10 mouse cellular contexts compared by ENCODE assay signal in genomic region chrX:73474340-73475165, GRCm38 (mm10). TPM values are rescaled to one million over a fixed set of nuclear protein-coding genes. Genes with fewer than 3 reads are reported as not detected.
DNase-seq lines count a peak whose midpoint lies in the region; ATAC-seq and TF ChIP-seq lines count a peak whose summit lies in the region.
"Had no signal": no experiment of that assay in that cellular context is flagged by ENCODE, and none has a peak within 500 bp of the region (broad histone marks: within the 10 kb centered on the region; RNA-seq: fewer than 3 reads in every experiment).

No protein-coding gene starts in this region.

- intact Hi-C loops in gastrocnemius, adult 2 months (cut with DNase I): no loop called here
- intact Hi-C loops in left cerebral cortex, postnatal 4 days (cut with DNase I): no loop called here

- H3K27me3 ChIP-seq in intestine, embryonic 15.5 days (replicated peaks): no peaks in the 10 kb centered on the region
- no peaks in the 10 kb centered on the region for H3K27me3 ChIP-seq in stomach, embryonic 14.5 days (ENCODE audit: control insufficient read depth, insufficient read depth, low read length)

- 48% methylated on average over 12 of the region's 12 CpGs for WGBS in intestine, embryonic 15.5 days
- 38% methylated on average over 12 of the region's 12 CpGs for WGBS in stomach, embryonic 14.5 days

- no peak for DNase-seq in gastrocnemius, adult 2 months
- DNase-seq in gastrocnemius, adult 8-10 months (ENCODE audit: low spot score in 2 of 2): no peak
- peak; percentile 21 for DNase-seq in left cerebral cortex, postnatal 4 days
- DNase-seq in left cerebral cortex, adult 18-20 months (ENCODE audit: low spot score in 2 of 2): no peak
- no peak for DNase-seq in adrenal gland, adult (ENCODE audit: inconsistent age in 2 of 2, low spot score in 1 of 2)
- DNase-seq in layer of hippocampus, postnatal 14 days (ENCODE audit: low spot score in 2 of 2): no peak

- H3K4me2 ChIP-seq in intestine, embryonic 15.5 days (replicated peaks): no peak overlapping the region
- H3K4me2 ChIP-seq in stomach, embryonic 14.5 days (replicated peaks; ENCODE audit: low read depth, low read length): no peak overlapping the region

- ATAC-seq in intestine, embryonic 15.5 days: peak; percentile 58
- ATAC-seq in stomach, embryonic 14.5 days (ENCODE audit: insufficient number of reproducible peaks, insufficient read depth, low FRiP score, low read depth): peak; percentile 57; the same call in 1 of the 2 replicates
- ATAC-seq: inflammation-experienced regulatory T-cells, adult 6 months had no signal

- H3K27ac ChIP-seq in gastrocnemius, adult 2 months: peak overlapping the region; percentile 56; the same call in 1 of the 2 replicates
- peak overlapping the region; percentile 40 for H3K27ac ChIP-seq in intestine, embryonic 15.5 days
- peak overlapping the region; percentile 79 for H3K27ac ChIP-seq in stomach, embryonic 14.5 days (ENCODE audit: low read length)

- H3K36me3 ChIP-seq in intestine, embryonic 15.5 days: no peaks in the 10 kb centered on the region
- H3K36me3 ChIP-seq in stomach, embryonic 14.5 days (ENCODE audit: control insufficient read depth, insufficient read depth, low read length): no peaks in the 10 kb centered on the region

- H3K9me3 ChIP-seq in intestine, embryonic 15.5 days: no peaks in the 10 kb centered on the region
- H3K9me3 ChIP-seq in stomach, embryonic 14.5 days (ENCODE audit: control insufficient read depth, low read depth, low read length): no peaks in the 10 kb centered on the region

- no peaks in the 10 kb centered on the region for H3K4me1 ChIP-seq in intestine, embryonic 15.5 days (replicated peaks)
- no peaks in the 10 kb centered on the region for H3K4me1 ChIP-seq in stomach, embryonic 14.5 days (ENCODE audit: control insufficient read depth, insufficient read depth, low read length)

- no peak overlapping the region for H3K4me3 ChIP-seq in gastrocnemius, adult 2 months
- H3K4me3 ChIP-seq in intestine, embryonic 15.5 days (replicated peaks): no peak overlapping the region
- no peak overlapping the region for H3K4me3 ChIP-seq in stomach, embryonic 14.5 days (ENCODE audit: low read depth, low read length)

- no peak overlapping the region for H3K9ac ChIP-seq in intestine, embryonic 15.5 days
- H3K9ac ChIP-seq in stomach, embryonic 14.5 days (replicated peaks; ENCODE audit: low read depth, low read length): no peak overlapping the region

- no peak for TF ChIP-seq CTCF in gastrocnemius, adult 2 months (IDR thresholded peaks at IDR 0.05)

RNA-seq across cellular contexts. Expression of gene Bgn, which starts 8.8 kb away (rescaled TPM):
- 10 to 100 TPM; 37.5 to 70.6 TPM for total RNA-seq in gastrocnemius, adult 2 months (2021)
- total RNA-seq in gastrocnemius, adult 8-10 months (2022): 10 to 100 TPM; 19.5 to 43.0 (median 27.5) TPM
- total RNA-seq in left cerebral cortex, postnatal 4 days (2021): 10 to 100 TPM; 49.5 to 51.5 TPM
- total RNA-seq in left cerebral cortex, adult 18-20 months (2021): 10 to 100 TPM; 17.4 to 18.5 TPM
- 48.5 and 52.7 TPM in 2 replicates for polyA plus RNA-seq in intestine, embryonic 15.5 days (2015; fragmentation: Nextera tagmentation; extraction: Ambion mirVana)
- polyA plus RNA-seq in stomach, embryonic 14.5 days (2014; fragmentation: Nextera tagmentation; extraction: Ambion mirVana): 95.7 and 104 TPM in 2 replicates
- total RNA-seq in layer of hippocampus, postnatal 14 days (2021): 10 to 100 TPM; 26.1 to 34.2 TPM

RNA-seq across cellular contexts. Expression of gene Haus7, which starts 15.7 kb away (rescaled TPM):
- 10 to 100 TPM in 1 of 2 experiments, 1 to 10 TPM in 1; 9.3 to 10.7 TPM for total RNA-seq in gastrocnemius, adult 2 months (2021)
- total RNA-seq in gastrocnemius, adult 8-10 months (2022): 10 to 100 TPM in 3 of 4 experiments, 1 to 10 TPM in 1; 9.3 to 13.2 (median 12.2) TPM
- 10 to 100 TPM; 27.8 to 28.0 TPM for total RNA-seq in left cerebral cortex, postnatal 4 days (2021)
- 10 to 100 TPM; 10.8 to 11.2 TPM for total RNA-seq in left cerebral cortex, adult 18-20 months (2021)
- polyA plus RNA-seq in intestine, embryonic 15.5 days (2015; fragmentation: Nextera tagmentation; extraction: Ambion mirVana): 58.2 and 60.6 TPM in 2 replicates
- 50.1 and 57.5 TPM in 2 replicates for polyA plus RNA-seq in stomach, embryonic 14.5 days (2014; fragmentation: Nextera tagmentation; extraction: Ambion mirVana)
- total RNA-seq in layer of hippocampus, postnatal 14 days (2021): 10 to 100 TPM; 10.5 to 11.3 TPM

RNA-seq across cellular contexts. Expression of gene Atp2b3, which starts 28.3 kb away (rescaled TPM):
- total RNA-seq in gastrocnemius, adult 2 months (2021): 10 to 100 TPM; 10.1 to 12.7 TPM
- total RNA-seq in gastrocnemius, adult 8-10 months (2022): 10 to 100 TPM; 10.7 to 14.4 (median 11.3) TPM
- 10 to 100 TPM; 31.9 to 39.1 TPM for total RNA-seq in left cerebral cortex, postnatal 4 days (2021)
- 10 to 100 TPM; 92.3 to 95.5 TPM for total RNA-seq in left cerebral cortex, adult 18-20 months (2021)
- polyA plus RNA-seq in intestine, embryonic 15.5 days (2015; fragmentation: Nextera tagmentation; extraction: Ambion mirVana): 0.26 and 0.28 TPM in 2 replicates
- 0.36 and 0.38 TPM in 2 replicates for polyA plus RNA-seq in stomach, embryonic 14.5 days (2014; fragmentation: Nextera tagmentation; extraction: Ambion mirVana)
- 100 to 1,000 TPM; 134 to 136 TPM for total RNA-seq in layer of hippocampus, postnatal 14 days (2021)
- polyA plus RNA-seq: inflammation-experienced regulatory T-cells, adult 6 months had no signal

RNA-seq across cellular contexts. Expression of gene Trex2, which starts 39.4 kb away (rescaled TPM):
- total RNA-seq in gastrocnemius, adult 2 months (2021): not detected
- not detected for total RNA-seq in gastrocnemius, adult 8-10 months (2022)
- total RNA-seq in left cerebral cortex, postnatal 4 days (2021): not detected
- not detected for total RNA-seq in left cerebral cortex, adult 18-20 months (2021)
- not detected in 2 replicates for polyA plus RNA-seq in intestine, embryonic 15.5 days (2015; fragmentation: Nextera tagmentation; extraction: Ambion mirVana)
- 0.25 TPM in 1 of 2 replicates, not detected in the other for polyA plus RNA-seq in stomach, embryonic 14.5 days (2014; fragmentation: Nextera tagmentation; extraction: Ambion mirVana)
- total RNA-seq in layer of hippocampus, postnatal 14 days (2021): not detected
- polyA plus RNA-seq: inflammation-experienced regulatory T-cells, adult 6 months; liver, embryonic 16.5 days had no signal
